In genomic region chr17:5940792-5941191, GRCm38 (mm10) we compare ENCODE assay signal across 8 mouse cellular contexts. TPM values are rescaled to one million over a fixed set of nuclear protein-coding genes. Genes with fewer than 3 reads are reported as not detected.
DNase-seq lines count a peak whose midpoint lies in the region.

No protein-coding gene starts in this region.

- peaks cover 26% of the 10 kb centered on the region for H3K4me1 ChIP-seq in hindbrain, embryonic 10.5 days (replicated peaks)

- H3K36me3 ChIP-seq in hindbrain, embryonic 10.5 days: no peaks in the 10 kb centered on the region

- no peaks in the 10 kb centered on the region for H3K9me3 ChIP-seq in hindbrain, embryonic 10.5 days

- H3K4me3 ChIP-seq in hindbrain, embryonic 10.5 days: peak overlapping the region; percentile 65

- peaks cover 61% of the 10 kb centered on the region for H3K27me3 ChIP-seq in hindbrain, embryonic 10.5 days (ENCODE audit: insufficient read depth, poor library complexity, severe bottlenecking)

- under 1% methylated on average over 34 of the region's 38 CpGs for WGBS in hindbrain, embryonic 10.5 days

- H3K27ac ChIP-seq in hindbrain, embryonic 10.5 days: peak overlapping the region; percentile 86; the same call in 1 of the 2 replicates

- peak; percentile 91 for DNase-seq in NIH3T3 (ENCODE audit: low read depth)
- peak; percentile 73 for DNase-seq in cerebellum, adult 8-10 months
- peak; percentile 76 for DNase-seq in forelimb bud, embryonic 11.5 days (ENCODE audit: low read depth, low spot score)
- peak; percentile 81 for DNase-seq in hindbrain, embryonic 10.5 days (ENCODE audit: low spot score)
- DNase-seq in layer of hippocampus, postnatal 25 days (ENCODE audit: extremely low spot score in 1 of 2, low spot score in 1 of 2): peak; percentile 62 to 67
- peak; percentile 87 for DNase-seq in lung, postnatal 25 days (ENCODE audit: low spot score)
- peak; percentile 72 for DNase-seq in retina, embryonic 14.5 days (ENCODE audit: low spot score)
- peak; percentile 91 for DNase-seq in thymus, postnatal 36 days

RNA-seq across cellular contexts. Expression of gene Synj2, which starts 0.3 kb away (rescaled TPM):
- polyA plus RNA-seq in hindbrain, embryonic 10.5 days (2016; fragmentation: Nextera tagmentation; extraction: Ambion mirVana): 1.6 and 2.4 TPM in 2 replicates
- total RNA-seq in layer of hippocampus, postnatal 25 days (2021): 10 to 100 TPM; 59.7 to 59.9 TPM

Comparison
In these comparisons a context has a peak if more than half of its experiments do, and no peak if none do; other contexts are left out.
1. Peak in every context shown above with its lines: DNase-seq, H3K4me3 ChIP-seq and H3K27ac ChIP-seq.